Mouse (Mus musculus): Measurements from ENCODE around the gene Eif2s1.

Eif2s1 gene

DNA sequence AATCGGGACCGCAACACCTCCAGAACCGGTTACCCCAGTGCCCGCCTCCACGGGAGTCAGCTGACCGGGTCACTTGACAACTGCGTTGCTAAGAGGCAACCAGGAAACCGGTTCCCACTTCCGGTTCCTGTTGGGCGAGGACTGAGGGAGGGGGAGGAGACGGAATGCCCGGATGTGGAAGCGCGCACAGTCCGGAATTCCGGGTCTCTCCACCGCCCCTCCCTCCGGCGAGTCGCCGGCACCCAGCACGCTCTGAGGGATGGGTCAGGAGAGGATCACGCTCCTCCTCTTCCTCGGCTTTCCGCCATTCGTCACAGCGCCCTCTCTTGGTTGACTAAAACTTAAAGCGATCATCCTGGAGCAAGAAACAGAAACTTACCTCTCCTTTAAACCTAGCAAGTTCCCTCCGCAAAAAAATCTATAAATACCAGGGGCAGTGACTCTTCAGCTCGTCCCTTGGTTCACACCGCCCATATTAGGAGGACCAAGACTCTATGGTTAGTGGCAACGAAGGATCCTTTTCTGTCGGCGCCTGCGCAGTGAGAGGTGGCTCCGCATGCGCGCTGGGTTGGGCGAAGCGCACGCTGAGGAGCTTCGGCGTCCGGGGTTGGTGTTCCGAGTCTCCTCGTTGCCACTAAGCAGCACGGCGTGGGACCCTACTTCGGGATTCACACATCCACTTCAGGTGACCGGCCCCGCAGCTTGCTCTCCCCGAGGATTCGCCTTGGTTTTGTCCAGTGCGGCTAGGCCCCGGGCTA is at the start of gene Eif2s1, which contains the start of gene Atp6v1d:
Gene Eif2s1 (plus strand): TSS at position 324 of the 758 bp plus-strand sequence.
Gene Atp6v1d (minus strand): TSS at position 143 of the 758 bp plus-strand sequence.
- DNase-seq (ENCODE audit: low read depth, low spot score): peak; percentile 100

DNA sequence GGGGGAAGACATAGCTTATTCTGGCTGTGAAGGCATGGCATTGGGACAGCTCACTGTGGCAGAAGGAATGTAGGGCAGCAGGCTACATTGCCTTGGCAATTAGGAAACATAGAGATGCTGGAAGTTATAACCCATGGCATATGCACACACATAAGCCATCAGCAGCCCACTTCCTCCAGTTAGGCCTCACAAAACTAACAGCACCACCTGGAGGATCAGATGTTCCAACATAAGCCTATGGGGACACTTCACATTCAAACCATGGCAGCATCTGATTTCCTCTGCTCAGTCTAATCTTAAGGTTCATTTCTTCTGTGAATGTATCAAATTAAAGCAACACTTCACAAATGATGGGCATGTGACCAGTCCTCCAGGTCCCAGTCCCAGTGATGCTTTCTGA is 47.2 kb upstream of the Eif2s1 start:
- DNase-seq (ENCODE audit: low read depth, low spot score): no peak

DNA sequence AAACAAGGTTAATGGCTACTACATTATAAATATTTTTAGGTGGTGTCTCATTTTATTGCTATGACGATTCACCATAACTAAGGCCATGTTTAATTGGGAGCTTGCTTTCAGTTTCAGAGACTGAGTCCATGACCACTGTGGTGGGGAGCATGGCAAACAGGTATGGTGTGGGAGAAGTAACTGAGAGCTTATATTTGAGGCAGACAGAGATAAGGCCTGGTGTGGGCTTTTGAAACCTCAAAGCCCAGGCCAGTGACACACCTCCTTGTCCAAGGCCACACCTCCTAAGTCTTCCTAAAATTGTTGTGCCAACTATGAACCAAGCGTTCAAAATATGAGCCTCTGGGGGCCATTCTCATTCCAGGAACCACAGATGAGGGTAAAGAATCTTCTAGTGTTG is 27.1 kb upstream of the Eif2s1 start:
- no peak for DNase-seq (ENCODE audit: low read depth, low spot score)

DNA sequence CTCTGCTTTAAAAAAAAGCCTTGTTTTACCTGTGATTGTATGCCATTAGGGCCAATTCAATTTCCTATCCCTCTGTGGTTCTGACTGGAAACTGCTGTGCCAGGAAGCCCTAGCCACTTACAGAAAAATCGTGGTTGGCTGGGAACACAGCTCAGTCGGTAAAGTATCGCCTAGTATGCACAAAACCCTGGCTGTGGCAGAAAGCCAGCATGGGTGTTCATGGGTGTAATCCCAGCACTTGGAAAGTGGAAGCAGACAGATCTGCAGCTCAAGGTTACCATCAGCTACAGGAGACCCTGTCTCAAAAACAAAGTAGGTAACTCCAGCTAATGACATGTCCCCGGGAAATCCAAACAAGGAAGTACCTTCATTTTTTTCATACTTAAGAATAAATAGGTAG is 21.7 kb upstream of the Eif2s1 start:
- DNase-seq (ENCODE audit: low read depth, low spot score): no peak

DNA sequence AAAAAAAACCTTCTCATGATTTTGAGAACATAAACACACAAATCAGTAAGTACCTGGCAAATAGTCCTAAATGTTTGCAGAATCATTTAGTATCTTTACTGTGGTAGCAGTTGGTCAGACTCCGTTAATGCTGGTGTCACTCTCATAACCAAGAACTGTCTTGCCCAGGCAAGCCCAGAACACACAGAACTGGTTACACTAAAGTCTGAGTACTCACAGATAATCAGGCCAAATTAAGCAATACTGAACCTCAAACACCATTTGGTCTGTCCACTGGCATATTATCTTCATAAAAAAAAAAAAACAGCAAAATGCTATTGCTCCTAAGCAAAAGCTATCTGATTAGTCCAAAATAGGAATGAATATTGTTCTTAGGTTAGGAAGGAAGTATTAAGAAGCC is 19.2 kb upstream of the Eif2s1 start:
- DNase-seq (ENCODE audit: low read depth, low spot score): no peak

DNA sequence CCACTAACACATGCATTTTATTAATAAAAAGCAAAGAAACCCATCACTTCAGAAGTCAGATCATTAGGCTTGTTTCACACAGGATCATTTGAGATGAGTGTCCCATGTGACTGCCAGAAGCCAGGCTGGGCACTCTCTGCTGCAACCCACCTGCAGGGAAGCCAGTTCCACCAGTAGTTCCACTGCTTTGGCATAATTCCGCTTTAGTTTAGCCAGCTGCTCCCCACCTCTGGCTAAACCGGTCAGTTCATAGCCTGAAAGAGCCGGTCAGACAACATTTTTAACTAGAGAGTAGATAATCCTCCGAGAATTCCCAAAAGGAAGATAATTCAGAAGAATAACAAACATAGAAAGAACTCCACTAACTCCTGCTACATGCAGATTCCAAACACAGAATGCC is 13.4 kb upstream of the Eif2s1 start:
- no peak for DNase-seq (ENCODE audit: low read depth, low spot score)

DNA sequence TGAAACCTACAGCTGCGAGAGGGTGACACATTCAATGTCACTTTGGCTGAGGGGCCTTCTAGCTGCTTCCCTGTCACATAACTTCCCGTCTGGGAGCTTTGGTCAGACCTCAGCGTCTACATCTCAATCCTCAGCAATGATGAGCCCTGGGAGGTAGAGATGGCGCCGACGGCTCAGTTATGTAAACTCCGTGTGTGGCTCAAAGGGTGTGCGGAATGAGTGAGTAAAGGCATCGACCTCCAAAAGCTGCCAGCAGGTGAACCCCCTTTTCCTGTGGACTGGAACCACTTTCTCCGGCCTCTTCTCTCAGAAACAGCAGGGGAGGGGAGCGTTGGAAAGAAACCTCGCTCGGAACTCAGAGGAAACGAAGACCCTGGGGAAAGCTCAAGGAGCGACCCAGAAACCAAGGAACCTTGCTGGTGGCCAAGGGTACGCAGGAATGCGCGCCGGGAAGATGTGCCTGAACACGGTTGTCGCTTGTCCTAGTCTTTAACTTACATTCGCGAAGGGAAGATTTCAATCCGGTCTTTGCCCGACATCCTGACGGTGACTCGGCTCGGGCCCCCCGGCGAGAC is 611 bp upstream of the Eif2s1 start:
- no peak for DNase-seq (ENCODE audit: low read depth, low spot score)

DNA sequence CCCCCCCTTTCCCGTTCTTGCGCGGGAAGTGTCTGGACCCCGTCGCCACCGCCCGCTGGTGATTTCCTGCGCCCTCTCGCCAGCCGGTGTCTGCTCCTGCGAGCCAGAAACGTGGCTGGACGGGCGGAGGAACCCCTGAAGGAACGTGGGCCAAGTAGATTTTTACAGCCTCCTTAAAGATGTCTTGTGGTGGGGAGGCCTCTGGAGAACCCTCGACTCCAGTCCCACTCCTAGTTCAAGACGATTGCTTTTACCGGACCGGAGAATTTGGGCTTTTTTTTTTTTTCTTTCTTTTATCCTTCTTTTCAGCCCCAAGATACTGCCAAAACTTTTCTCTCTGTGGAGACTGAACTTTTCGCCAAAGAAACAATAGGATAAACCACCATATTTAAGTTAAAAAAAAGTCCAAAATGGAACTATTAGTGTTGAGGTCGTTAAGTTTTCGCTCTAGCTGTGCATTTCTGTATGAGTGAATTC is 673 bp downstream of the Eif2s1 start:
- no peak for DNase-seq (ENCODE audit: low read depth, low spot score)

DNA sequence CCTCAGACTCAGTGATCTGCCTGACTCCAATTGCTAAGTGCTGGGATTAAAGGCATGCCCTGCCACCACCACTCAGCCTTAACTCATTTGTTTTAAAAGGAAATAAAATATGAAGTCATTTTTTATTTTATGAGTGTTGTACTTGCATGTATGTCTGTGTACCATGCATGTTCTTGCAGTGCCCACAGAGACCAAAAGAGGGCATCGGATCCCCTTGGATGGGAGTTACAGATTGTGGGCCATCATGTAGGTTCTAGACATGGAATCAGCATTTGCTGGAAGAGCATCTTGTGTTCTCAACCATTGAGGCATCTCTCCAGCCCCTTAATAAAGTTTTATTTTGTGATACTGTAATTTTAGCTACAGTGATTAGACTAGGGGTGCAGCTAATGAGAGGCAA is 3.8 kb downstream of the Eif2s1 start:
- peak; percentile 70 for DNase-seq (ENCODE audit: low read depth, low spot score)

DNA sequence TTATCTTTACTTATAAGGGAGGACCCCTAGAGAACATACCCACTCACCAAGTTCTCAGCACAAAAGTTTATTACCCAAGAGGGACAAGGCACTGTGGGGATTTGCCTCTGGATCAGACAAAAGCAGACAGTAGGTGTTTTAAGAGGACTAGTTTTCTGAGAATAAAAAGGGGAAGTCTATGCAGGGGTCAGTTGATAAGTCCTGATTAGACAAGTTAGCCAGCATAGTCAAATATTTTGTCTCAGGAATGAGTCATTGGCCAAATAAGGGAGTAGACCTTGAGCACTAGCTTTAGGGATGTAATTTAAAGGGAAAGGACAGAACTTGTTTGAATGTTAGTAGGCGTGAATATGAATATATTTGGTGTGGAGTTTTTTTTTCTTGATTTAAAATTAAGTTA is 6.5 kb downstream of the Eif2s1 start:
- DNase-seq (ENCODE audit: low read depth, low spot score): no peak

DNA sequence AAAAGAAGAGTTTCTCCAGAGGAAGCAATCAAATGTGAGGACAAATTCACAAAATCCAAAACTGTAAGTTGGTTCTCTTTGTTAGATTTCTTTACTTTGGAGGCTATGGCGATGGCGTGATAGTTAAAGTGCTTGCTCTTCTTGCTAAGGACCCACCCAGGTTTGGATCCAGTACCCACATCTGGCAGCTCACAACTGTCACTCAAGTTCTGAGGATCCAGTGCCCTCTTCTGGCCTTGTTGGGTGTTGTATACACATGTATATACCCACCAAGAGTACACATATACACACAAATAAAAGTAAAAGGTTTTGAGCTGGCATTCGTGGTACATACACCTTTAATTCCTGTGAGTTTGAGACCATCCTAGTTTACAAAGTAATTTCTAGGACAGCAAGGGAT is 13.0 kb downstream of the Eif2s1 start:
- DNase-seq (ENCODE audit: low read depth, low spot score): peak; percentile 65

DNA sequence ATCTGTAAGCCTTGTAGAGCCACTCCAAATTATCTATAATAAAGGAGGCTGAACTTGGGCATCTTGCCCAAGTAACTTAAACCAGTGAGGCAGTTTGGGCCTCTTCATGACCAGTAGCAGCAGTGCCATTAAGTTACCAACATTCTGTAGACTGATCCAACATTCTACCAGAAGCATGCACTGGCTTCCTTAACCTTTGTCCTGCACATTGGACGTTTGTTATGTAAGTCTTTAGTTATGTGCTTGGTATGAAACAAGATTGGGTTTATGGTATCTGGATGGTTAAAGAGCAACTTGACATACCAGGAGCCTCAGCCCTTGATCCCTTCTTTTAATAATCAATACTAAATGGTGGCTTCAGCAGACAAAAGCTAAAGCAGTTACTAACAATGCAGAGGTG is 28.4 kb downstream of the Eif2s1 start:
- DNase-seq (ENCODE audit: low read depth, low spot score): no peak

DNA sequence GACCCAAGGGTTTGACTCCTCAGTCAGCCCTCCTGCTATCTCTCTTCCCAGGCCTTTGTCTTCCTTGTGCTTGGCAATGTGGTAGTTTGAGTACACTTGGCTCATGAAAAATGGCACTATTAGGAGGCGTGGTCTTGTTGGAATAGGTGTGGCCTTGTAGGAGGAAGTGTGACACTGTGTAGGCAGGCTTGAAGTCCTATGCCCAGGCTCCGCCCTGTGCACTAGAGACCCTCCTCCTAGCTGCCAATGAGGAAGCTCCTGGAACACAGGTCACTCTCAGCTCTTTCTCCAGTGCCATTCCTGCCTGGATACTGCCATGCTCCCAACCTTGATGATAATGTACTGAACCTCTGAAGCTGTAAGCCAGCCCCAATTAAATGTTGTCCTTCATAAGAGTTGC is 29.5 kb downstream of the Eif2s1 start:
- peak; percentile 50 for DNase-seq (ENCODE audit: low read depth, low spot score)

DNA sequence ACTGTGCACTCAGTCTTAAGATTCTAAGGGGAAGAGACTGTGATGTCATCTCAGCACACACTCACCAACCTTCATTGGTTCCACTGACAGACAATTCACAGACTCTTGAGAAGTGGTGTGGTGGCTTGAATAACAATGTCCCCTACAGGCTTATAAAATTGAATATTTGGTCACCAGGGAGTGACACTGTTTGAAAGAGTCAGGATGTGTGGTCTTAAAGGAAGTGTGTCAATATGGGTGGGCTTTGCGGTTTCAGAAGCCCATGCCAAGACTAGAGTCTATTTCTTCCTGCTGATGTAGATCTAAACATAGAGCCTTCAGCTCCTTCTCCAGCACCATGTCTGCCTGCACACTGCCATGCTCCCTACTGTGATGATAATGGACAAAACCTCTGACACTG is 36.2 kb downstream of the Eif2s1 start:
- DNase-seq (ENCODE audit: low read depth, low spot score): no peak

DNA sequence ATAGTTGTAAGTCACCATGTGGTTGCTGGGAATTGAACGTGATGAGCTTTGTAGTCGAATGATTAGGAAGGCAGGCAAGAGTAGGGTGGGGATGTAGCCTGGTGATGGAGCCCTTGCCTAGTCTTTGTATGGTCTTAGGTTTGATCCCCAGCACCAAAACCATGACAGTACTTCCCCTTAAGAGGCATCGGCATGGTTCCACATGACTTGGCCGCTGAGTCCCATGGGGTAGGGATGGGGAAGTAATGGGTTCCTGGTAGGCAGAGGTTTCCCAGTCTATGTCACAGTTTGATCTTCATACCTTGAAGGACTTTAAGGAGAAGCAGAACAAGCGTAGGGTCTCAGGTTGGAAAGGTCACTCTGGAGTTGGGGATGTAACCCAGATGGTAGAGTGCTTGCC is 39.8 kb downstream of the Eif2s1 start:
- DNase-seq (ENCODE audit: low read depth, low spot score): no peak

DNA sequence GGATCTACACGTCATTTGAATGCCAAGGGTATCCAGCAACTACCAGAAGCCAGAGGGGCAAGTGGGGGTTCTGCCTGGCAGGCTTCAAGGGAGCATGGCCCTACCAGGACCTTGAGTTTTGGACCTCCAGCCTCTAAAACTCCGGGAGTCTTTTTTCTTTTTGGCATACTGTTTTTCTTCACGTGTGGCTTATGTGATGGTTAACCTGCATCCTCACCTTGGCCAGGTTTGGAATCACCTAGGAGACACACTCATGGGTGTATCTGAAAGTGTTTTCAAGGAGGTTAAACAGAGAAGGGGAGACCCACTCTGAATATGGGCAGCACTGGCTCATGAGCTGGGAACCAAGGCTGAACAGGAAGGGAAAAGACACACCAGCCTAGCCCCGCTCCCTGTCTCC is 41.7 kb downstream of the Eif2s1 start:
- no peak for DNase-seq (ENCODE audit: low read depth, low spot score)

DNA sequence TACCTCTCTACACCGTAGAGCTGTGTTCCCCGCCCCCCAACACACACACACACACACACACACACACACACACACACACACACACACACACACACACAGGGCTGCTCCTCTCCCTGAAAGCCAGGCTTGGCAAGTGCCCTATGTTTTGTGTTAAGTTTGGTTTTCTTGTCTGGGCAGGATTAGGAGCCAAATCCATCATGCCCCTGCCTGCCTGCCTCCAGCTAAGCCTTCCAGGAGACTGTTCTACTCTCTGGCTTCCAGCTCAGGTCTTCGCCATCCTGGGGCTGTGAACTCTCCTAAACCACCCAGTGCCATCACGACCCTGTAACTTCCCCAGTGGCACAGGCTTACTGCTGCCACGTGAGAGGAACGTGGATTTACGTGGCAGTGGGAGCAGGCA is 42.9 kb downstream of the Eif2s1 start:
- no peak for DNase-seq (ENCODE audit: low read depth, low spot score)

DNA sequence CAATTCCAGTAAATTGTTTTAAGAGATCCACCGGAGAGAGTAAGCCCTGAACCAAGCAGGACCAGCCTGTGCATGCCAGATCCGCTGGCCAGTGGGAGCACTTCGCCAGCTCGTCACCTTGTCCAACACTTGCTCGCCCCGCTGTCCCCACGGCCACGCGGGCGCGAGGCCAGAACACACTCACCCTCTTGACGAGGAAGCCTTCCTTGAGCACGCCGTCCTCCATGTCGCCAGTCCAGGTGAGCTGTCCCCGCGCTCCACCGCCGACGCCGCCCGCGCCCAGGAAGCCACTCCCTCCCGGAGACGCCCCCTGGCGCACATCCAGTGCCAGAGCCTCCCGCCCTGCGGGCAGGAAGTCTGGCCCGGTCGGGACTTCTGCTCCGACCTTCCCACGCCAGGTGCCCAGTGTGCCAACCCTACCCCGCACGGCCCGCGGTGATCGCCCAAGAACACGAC is 45.1 kb downstream of the Eif2s1 start, which contains the start of gene Plek2:
Gene Plek2 (minus strand): TSS at position 258 of the 456 bp plus-strand sequence.
- peak; percentile 72 for DNase-seq (ENCODE audit: low read depth, low spot score)

DNA sequence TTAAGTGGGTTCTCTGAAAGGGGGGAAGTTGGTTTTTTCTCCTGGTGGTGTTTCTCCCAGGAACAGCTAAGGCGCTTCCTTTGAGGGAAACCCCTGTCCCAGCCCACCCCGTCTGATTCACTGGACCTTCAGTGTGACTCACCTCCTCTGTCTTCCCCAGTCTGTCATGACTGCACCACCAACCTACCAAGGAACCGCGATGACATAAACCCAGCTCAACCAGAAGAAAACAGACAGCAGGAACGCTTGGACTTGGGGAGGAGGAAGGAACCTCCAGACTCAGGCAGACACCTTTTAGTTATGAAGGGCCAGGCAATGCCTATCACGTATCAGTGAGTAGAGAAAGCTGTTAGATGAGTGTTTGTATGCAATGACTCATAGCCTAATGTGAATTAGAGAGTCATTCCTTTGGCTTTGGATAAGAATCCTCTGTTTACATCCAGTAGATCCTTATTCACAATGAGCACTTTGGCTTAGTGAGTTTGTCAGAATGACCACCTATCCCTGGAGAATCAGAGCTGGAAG is 46.5 kb downstream of the Eif2s1 start:
- no peak for DNase-seq (ENCODE audit: low read depth, low spot score)

DNA sequence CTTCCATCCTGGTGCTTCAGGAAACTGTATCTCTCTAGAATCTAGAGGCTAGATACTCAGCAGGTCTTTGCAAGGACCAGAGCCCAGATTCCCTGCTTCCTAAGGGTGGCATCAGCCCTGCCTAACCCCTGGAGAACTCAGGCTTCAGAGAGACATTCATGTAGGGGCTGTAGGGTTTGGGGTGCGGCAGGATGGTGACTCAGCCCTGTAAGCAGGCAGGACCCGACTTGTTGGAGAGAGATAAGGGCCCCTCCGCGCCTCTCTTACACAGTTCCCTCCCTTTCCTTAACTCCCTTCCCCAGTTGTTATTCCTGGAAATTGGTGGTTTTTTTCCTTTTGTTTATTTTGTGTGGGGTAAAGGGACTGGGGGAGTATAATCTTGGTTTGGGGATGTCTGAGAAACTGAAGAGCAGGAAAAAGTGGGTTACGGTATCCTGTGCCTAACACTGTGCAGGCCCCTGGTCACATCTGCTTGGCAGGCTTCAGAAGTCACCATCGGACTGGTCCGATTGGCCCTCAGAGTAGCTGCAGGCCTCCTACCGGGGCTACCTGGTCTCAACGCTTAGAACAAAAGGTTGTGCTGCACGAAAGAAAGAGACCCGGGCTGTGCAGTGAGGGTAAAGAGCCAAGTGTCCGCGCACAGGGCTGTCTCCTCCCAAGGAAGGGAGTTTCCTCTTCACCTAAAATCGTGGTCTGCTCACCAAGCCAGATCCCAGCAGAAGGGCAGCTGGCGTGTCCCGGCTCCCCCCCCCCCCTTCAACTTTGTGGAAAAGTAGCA is 49.3 kb downstream of the Eif2s1 start:
- DNase-seq (ENCODE audit: low read depth, low spot score): peak; percentile 43

DNA sequence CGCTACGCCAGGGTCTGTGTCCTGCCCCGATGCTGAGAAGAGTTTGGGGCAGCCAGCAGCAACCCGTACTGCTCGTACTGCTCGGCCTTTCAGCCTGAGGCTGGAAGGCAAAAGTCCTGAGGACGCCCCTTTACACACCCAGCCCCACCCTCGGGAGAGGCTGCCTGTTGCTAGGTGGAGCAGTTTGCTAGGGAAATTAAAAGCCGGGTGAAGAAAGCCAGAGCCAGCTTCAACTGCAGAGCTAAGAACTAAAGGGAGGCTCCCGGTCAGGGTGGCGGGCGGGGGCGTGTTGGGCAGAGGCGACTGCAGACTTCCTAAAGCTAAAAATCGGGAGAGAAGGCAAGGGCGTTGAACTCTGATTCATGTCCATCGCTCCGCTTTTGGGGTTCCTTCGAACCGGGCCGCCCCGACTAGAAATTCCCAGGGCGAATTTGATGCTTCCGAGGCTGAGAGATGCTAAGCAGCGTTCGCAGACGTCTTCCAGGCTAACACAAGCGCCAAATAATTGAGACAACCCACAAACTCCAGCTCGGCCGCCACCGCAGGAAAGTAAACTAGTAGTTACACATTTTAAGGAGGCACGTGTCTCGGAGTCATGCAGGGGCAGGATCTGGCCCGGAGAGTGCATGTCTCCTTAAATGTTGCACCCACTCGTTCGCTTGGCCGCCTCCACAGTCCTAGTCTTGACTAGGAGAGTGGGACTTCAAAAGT is 50.2 kb downstream of the Eif2s1 start:
- peak; percentile 90 for DNase-seq (ENCODE audit: low read depth, low spot score)
